ENCODE assay signal across 11 mouse cellular contexts in genomic region chr7:126465246-126466030, GRCm38 (mm10). TPM values are rescaled to one million over a fixed set of nuclear protein-coding genes. Genes with fewer than 3 reads are reported as not detected.
DNase-seq lines count a peak whose midpoint lies in the region; ATAC-seq lines count a peak whose summit lies in the region.
"Had no signal": no experiment of that assay in that cellular context is flagged by ENCODE, and none has a peak within 500 bp of the region (broad histone marks: within the 10 kb centered on the region; RNA-seq: fewer than 3 reads in every experiment).

No protein-coding gene starts in this region.

- H3K36me3 ChIP-seq in megakaryocyte, embryonic 14.5 days (replicated peaks; ENCODE audit: low read length), result peaks cover 83% of the 10 kb centered on the region
- H3K36me3 ChIP-seq in embryonic facial prominence, embryonic 14.5 days (ENCODE audit: control insufficient read depth, insufficient read depth, low read length), result peaks cover 45% of the 10 kb centered on the region
- peaks cover 44% of the 10 kb centered on the region for H3K36me3 ChIP-seq in heart, embryonic 14.5 days (ENCODE audit: control insufficient read depth, insufficient read depth, low read length)
- peaks cover 15% of the 10 kb centered on the region; the same call in 1 of the 2 replicates for H3K36me3 ChIP-seq in stomach, embryonic 16.5 days (ENCODE audit: control insufficient read depth, insufficient read depth, low read length)

- peaks cover 100% of the 10 kb centered on the region for H3K4me1 ChIP-seq in megakaryocyte, embryonic 14.5 days
- H3K4me1 ChIP-seq in embryonic facial prominence, embryonic 14.5 days (ENCODE audit: control insufficient read depth, insufficient read depth, low read length), result peaks cover 7% of the 10 kb centered on the region
- peaks cover 26 to 27% of the 10 kb centered on the region in 2 experiments for H3K4me1 ChIP-seq in heart, embryonic 14.5 days (ENCODE audit: control insufficient read depth in 2 of 2, insufficient read depth in 2 of 2, low read length in 2 of 2)
- H3K4me1 ChIP-seq in stomach, embryonic 16.5 days (ENCODE audit: control insufficient read depth, insufficient read depth, low read length), result peaks cover 17% of the 10 kb centered on the region

- intact Hi-C loops in left cerebral cortex, postnatal 25 days (cut with DNase I), result no loop called here

- H3K9me3 ChIP-seq in megakaryocyte, embryonic 14.5 days, result no peaks in the 10 kb centered on the region
- no peaks in the 10 kb centered on the region for H3K9me3 ChIP-seq in embryonic facial prominence, embryonic 14.5 days (ENCODE audit: control insufficient read depth, low read length)
- H3K9me3 ChIP-seq in heart, embryonic 14.5 days (ENCODE audit: control insufficient read depth, low read length), result no peaks in the 10 kb centered on the region
- no peaks in the 10 kb centered on the region for H3K9me3 ChIP-seq in stomach, embryonic 16.5 days (replicated peaks; ENCODE audit: control insufficient read depth, low read length)

- H3K27ac ChIP-seq in embryonic facial prominence, embryonic 14.5 days (replicated peaks; ENCODE audit: low read depth, low read length), result peak overlapping the region; percentile 19; the same call in 1 of the 2 replicates
- H3K27ac ChIP-seq in heart, embryonic 14.5 days (replicated peaks in 1 of 2; ENCODE audit: control insufficient read depth in 1 of 2, insufficient read depth in 1 of 2, low read depth in 2 of 2, low read length in 2 of 2), result peak overlapping the region; percentile 53 to 82
- H3K27ac ChIP-seq in stomach, embryonic 16.5 days (ENCODE audit: low read length), result peak overlapping the region; percentile 47

- no peak overlapping the region for H3K9ac ChIP-seq in embryonic facial prominence, embryonic 14.5 days (ENCODE audit: low read depth, low read length)
- H3K9ac ChIP-seq in heart, embryonic 14.5 days (ENCODE audit: low read length), result 0 out of 2 replicates have a peak overlapping the region, but pooled peaks have one; percentile 21
- no peak overlapping the region for H3K9ac ChIP-seq in stomach, embryonic 16.5 days (ENCODE audit: low read length)

- H3K4me3 ChIP-seq in megakaryocyte, embryonic 14.5 days (replicated peaks), result peak overlapping the region; percentile 86
- H3K4me3 ChIP-seq in embryonic facial prominence, embryonic 14.5 days (ENCODE audit: low read depth, low read length), result no peak overlapping the region
- no peak overlapping the region for H3K4me3 ChIP-seq in heart, embryonic 14.5 days (ENCODE audit: control insufficient read depth in 1 of 2, insufficient read depth in 1 of 2, low read depth in 1 of 2, low read length in 2 of 2)
- no peak overlapping the region for H3K4me3 ChIP-seq in stomach, embryonic 16.5 days (replicated peaks; ENCODE audit: low read length)

- no peak overlapping the region for H3K4me2 ChIP-seq in embryonic facial prominence, embryonic 14.5 days (ENCODE audit: low read depth, low read length)
- H3K4me2 ChIP-seq in heart, embryonic 14.5 days (ENCODE audit: low read length), result peak overlapping the region; percentile 41
- no peak overlapping the region for H3K4me2 ChIP-seq in stomach, embryonic 16.5 days (ENCODE audit: low read depth, low read length)

- ATAC-seq in megakaryocyte, adult 5-6 weeks (ENCODE audit: poor library complexity, severe bottlenecking), result no peak
- ATAC-seq in embryonic facial prominence, embryonic 14.5 days (ENCODE audit: low read depth), result peak; percentile 60
- peak; percentile 62; the same call in 1 of the 2 replicates for ATAC-seq in heart, embryonic 14.5 days (ENCODE audit: insufficient number of reproducible peaks, insufficient read depth, low FRiP score, low read depth)
- ATAC-seq in stomach, embryonic 16.5 days (ENCODE audit: insufficient read depth, low FRiP score), result peak; percentile 4; the same call in 1 of the 2 replicates
- ATAC-seq: inflammation-experienced regulatory T-cells, adult 6 months had no signal

- DNase-seq in embryonic facial prominence, embryonic 14.5 days (ENCODE audit: low spot score), result peak; percentile 55
- DNase-seq in cerebellum, postnatal 14 days, result no peak
- no peak for DNase-seq in spleen, postnatal 36 days (ENCODE audit: low spot score in 2 of 2)
- no peak for DNase-seq in left cerebral cortex, postnatal 25 days (ENCODE audit: low spot score in 2 of 2)
- DNase-seq: layer of hippocampus, postnatal 36 days had no signal

- H3K27me3 ChIP-seq in megakaryocyte, embryonic 14.5 days (replicated peaks), result peaks cover 5% of the 10 kb centered on the region
- H3K27me3 ChIP-seq in embryonic facial prominence, embryonic 14.5 days (replicated peaks; ENCODE audit: control insufficient read depth, insufficient read depth, low read length), result no peaks in the 10 kb centered on the region
- no peaks in the 10 kb centered on the region for H3K27me3 ChIP-seq in heart, embryonic 14.5 days (ENCODE audit: control insufficient read depth, insufficient read depth, low read length)
- H3K27me3 ChIP-seq in stomach, embryonic 16.5 days (ENCODE audit: control insufficient read depth, insufficient read depth, low read length), result no peaks in the 10 kb centered on the region

- 55% methylated on average over 7 of the region's 7 CpGs for WGBS in embryonic facial prominence, embryonic 14.5 days
- 14% methylated on average over 7 of the region's 7 CpGs for WGBS in heart, embryonic 14.5 days
- 24% methylated on average over 7 of the region's 7 CpGs for WGBS in stomach, embryonic 16.5 days

RNA-seq across cellular contexts. Expression of gene Atp2a1, which starts 2.5 kb away (rescaled TPM):
- 1.1 and 1.4 TPM in 2 replicates for polyA plus RNA-seq in megakaryocyte, embryonic 14.5 days (2012; ENCODE audit: insufficient read depth, low replicate concordance)
- total RNA-seq in megakaryocyte, adult 5-6 weeks (2015), result 0.07 and 0.52 TPM in 2 replicates
- not detected in 2 replicates for total RNA-seq in megakaryocyte, adult 5-6 weeks (2017)
- 235 and 334 TPM in 2 replicates for polyA plus RNA-seq in embryonic facial prominence, embryonic 14.5 days (2014; fragmentation: Nextera tagmentation; extraction: Ambion mirVana)
- 0.26 and 1.3 TPM in 2 replicates for polyA plus RNA-seq in heart, embryonic 14.5 days (2014; fragmentation: Nextera tagmentation; extraction: Ambion mirVana)
- 4.0 and 110 TPM in 2 replicates for polyA plus RNA-seq in stomach, embryonic 16.5 days (2015; fragmentation: Nextera tagmentation; extraction: Ambion mirVana)
- total RNA-seq in left cerebral cortex, postnatal 25 days (2021), result under 1 TPM; 0.32 to 0.39 TPM
- total RNA-seq: megakaryocyte progenitor cell, adult 5-6 weeks had no signal

RNA-seq across cellular contexts. Expression of gene Sh2b1, which starts 9.8 kb away (rescaled TPM):
- 94.0 and 146 TPM in 2 replicates for polyA plus RNA-seq in megakaryocyte, embryonic 14.5 days (2012; ENCODE audit: insufficient read depth, low replicate concordance)
- total RNA-seq in megakaryocyte, adult 5-6 weeks (2015), result 18.2 and 20.6 TPM in 2 replicates
- 9.9 and 10.6 TPM in 2 replicates for total RNA-seq in megakaryocyte, adult 5-6 weeks (2017)
- polyA plus RNA-seq in embryonic facial prominence, embryonic 14.5 days (2014; fragmentation: Nextera tagmentation; extraction: Ambion mirVana), result 44.3 and 46.3 TPM in 2 replicates
- polyA plus RNA-seq in heart, embryonic 14.5 days (2014; fragmentation: Nextera tagmentation; extraction: Ambion mirVana), result 35.6 and 39.0 TPM in 2 replicates
- polyA plus RNA-seq in stomach, embryonic 16.5 days (2015; fragmentation: Nextera tagmentation; extraction: Ambion mirVana), result 40.9 and 42.1 TPM in 2 replicates
- total RNA-seq in left cerebral cortex, postnatal 25 days (2021), result 10 to 100 TPM; 74.1 to 78.9 TPM

RNA-seq across cellular contexts. Expression of gene Tufm, which starts 21.7 kb away (rescaled TPM):
- polyA plus RNA-seq in megakaryocyte, embryonic 14.5 days (2012; ENCODE audit: insufficient read depth, low replicate concordance), result 19.3 and 43.5 TPM in 2 replicates
- total RNA-seq in megakaryocyte, adult 5-6 weeks (2015), result 40.2 and 44.3 TPM in 2 replicates
- 33.8 and 44.9 TPM in 2 replicates for total RNA-seq in megakaryocyte, adult 5-6 weeks (2017)
- polyA plus RNA-seq in embryonic facial prominence, embryonic 14.5 days (2014; fragmentation: Nextera tagmentation; extraction: Ambion mirVana), result 127 and 130 TPM in 2 replicates
- polyA plus RNA-seq in heart, embryonic 14.5 days (2014; fragmentation: Nextera tagmentation; extraction: Ambion mirVana), result 188 and 199 TPM in 2 replicates
- 140 and 154 TPM in 2 replicates for polyA plus RNA-seq in stomach, embryonic 16.5 days (2015; fragmentation: Nextera tagmentation; extraction: Ambion mirVana)
- total RNA-seq in left cerebral cortex, postnatal 25 days (2021), result 10 to 100 TPM; 76.3 to 92.6 TPM

RNA-seq across cellular contexts. Expression of gene Rabep2, which starts 36.9 kb away (rescaled TPM):
- polyA plus RNA-seq in megakaryocyte, embryonic 14.5 days (2012; ENCODE audit: insufficient read depth, low replicate concordance), result 97.9 and 143 TPM in 2 replicates
- 6.7 and 6.8 TPM in 2 replicates for total RNA-seq in megakaryocyte, adult 5-6 weeks (2015)
- total RNA-seq in megakaryocyte, adult 5-6 weeks (2017), result 21.4 and 25.0 TPM in 2 replicates
- polyA plus RNA-seq in embryonic facial prominence, embryonic 14.5 days (2014; fragmentation: Nextera tagmentation; extraction: Ambion mirVana), result 26.4 and 28.9 TPM in 2 replicates
- 19.6 and 19.8 TPM in 2 replicates for polyA plus RNA-seq in heart, embryonic 14.5 days (2014; fragmentation: Nextera tagmentation; extraction: Ambion mirVana)
- 28.0 and 31.5 TPM in 2 replicates for polyA plus RNA-seq in stomach, embryonic 16.5 days (2015; fragmentation: Nextera tagmentation; extraction: Ambion mirVana)
- 10 to 100 TPM; 10.8 to 14.4 TPM for total RNA-seq in left cerebral cortex, postnatal 25 days (2021)

RNA-seq across cellular contexts. Expression of gene Atxn2l, which starts 37.8 kb away (rescaled TPM):
- polyA plus RNA-seq in megakaryocyte, embryonic 14.5 days (2012; ENCODE audit: insufficient read depth, low replicate concordance), result 956 and 1,090 TPM in 2 replicates
- 75.5 and 84.4 TPM in 2 replicates for total RNA-seq in megakaryocyte, adult 5-6 weeks (2015)
- 26.1 and 40.5 TPM in 2 replicates for total RNA-seq in megakaryocyte, adult 5-6 weeks (2017)
- polyA plus RNA-seq in embryonic facial prominence, embryonic 14.5 days (2014; fragmentation: Nextera tagmentation; extraction: Ambion mirVana), result 49.8 and 54.8 TPM in 2 replicates
- 31.2 and 38.8 TPM in 2 replicates for polyA plus RNA-seq in heart, embryonic 14.5 days (2014; fragmentation: Nextera tagmentation; extraction: Ambion mirVana)
- polyA plus RNA-seq in stomach, embryonic 16.5 days (2015; fragmentation: Nextera tagmentation; extraction: Ambion mirVana), result 31.2 and 33.4 TPM in 2 replicates
- 100 to 1,000 TPM; 114 TPM for total RNA-seq in left cerebral cortex, postnatal 25 days (2021)
